Mouse (Mus musculus) urinary bladder, postnatal 14 days (tissue): ENCODE measurements at regions not wholly inside any gene's neighbourhood (a gene's known extent, or its start where the extent isn't known, plus 50 kb on each side); places are given as distances from the start of the nearest gene placed in this dataset.

ENCODE experiments used
- DNase-seq: peaks from one replicate; pipeline ENCODE4 v3.0.0; 2021; ENCODE audit warnings: low spot score

DNA sequence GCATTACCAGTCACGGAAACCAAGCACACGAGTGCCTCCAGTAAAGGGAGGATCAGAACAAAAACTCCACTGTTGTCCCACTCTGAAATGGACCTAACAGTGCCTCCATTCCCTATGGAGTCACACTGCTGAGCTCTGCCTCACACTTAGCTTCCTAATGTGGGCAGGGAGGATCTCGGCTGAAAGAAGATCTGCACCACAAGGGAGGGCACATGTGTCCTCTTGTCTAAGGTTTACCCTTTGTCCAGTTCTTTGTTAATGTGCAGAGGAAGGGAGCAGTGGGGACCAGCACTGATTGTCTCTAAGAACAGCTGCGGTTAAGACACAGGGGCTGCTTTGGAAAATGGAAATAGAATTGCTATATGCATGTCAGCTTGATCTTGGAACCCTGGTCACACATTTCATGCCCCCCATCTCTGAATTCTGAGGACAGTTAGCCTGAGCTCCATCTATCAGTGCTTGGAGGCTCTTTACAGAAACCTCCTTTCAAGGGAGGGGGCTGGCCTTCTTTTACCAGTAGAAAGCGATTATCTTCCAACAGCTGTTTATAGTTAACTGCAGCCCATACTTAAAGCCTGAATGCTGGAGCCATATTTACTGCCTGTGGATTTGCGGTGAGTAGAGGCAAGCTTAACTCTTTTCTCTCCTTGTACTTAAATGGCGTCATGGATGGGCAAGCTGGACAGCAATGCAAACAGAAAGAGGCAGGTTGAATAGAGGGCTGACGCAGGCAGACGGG lies 485.5 kb upstream of the Cdh11 start:
- no peak for DNase-seq

- no peak for DNase-seq
These were observed 487.1 kb upstream of the Cdh11 start for GRCm38 (mm10) chr8:103272305-103273079.

GRCm38 (mm10) chr8:103273476-103273875 lies 488.0 kb upstream of the Cdh11 start:
- no peak for DNase-seq

DNA sequence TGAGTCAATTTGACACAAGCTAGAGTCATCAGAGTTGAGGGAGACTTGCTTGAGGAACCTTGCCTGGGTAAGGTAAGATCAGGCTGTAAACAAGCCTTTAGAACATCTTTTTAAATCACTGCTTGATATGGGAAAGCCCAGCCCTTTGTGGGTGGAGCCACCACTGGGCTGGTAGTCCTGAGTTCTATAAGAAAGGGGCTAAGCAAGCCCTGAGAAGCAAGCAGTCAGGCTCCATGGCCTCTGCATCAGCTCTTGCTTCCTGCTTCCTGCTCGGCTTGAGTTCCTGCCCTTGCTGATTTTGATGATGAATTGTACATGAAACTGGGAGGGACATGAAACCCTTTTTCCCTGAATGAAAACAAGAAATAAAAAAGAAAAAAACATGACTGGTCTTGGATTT lies 496.4 kb upstream of the Cdh11 start:
- no peak for DNase-seq

DNA sequence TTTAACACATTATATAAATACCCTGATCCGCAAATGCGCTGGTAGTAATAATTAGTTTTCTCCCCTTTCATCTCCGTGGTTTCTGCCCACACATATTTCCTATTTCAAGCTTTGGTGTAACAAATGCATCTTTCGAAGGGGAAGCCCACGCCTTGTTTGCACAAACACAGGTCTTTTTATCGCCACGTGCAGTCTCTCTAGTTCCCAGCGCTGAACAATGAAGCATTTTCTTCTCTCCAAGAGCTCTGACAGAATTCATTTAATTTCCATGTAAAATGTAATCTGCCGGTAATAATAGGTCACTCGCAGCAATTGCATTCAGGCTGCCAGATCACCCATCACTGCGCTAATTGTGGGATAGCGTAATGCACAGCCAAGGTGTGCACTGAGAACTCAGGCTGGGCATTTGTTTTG lies 503.1 kb upstream of the Cdh11 start:
- no peak for DNase-seq

DNA sequence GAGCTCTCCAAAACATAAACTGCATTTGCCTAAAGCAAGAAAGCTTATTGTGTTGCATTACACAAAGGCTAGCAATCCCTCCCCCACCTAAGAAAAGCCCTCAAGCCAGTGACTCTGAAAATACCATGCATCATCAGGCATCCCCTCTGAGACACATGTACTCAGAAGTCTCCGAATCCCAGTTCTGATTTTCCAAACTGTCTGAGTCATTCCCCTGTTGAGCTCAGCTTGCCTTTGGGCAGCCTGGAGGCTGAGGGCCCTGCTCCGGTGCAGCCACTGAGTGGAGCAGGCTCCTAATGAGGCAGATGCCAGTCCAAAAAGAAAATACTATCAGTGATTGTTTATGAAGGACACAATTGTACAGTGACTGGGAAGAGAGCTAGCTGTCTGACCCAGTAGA lies 507.5 kb upstream of the Cdh11 start:
- no peak for DNase-seq

- DNase-seq: no peak
These were observed 521.2 kb upstream of the Cdh11 start for GRCm38 (mm10) chr8:103306476-103307183.

GRCm38 (mm10) chr8:103313576-103313975 lies 528.1 kb upstream of the Cdh11 start:
- no peak for DNase-seq

- DNase-seq: no peak
These were observed 529.0 kb upstream of the Cdh11 start for GRCm38 (mm10) chr8:103314279-103315022.

GRCm38 (mm10) chr8:103315742-103316141 lies 530.3 kb upstream of the Cdh11 start:
- DNase-seq: no peak

DNA sequence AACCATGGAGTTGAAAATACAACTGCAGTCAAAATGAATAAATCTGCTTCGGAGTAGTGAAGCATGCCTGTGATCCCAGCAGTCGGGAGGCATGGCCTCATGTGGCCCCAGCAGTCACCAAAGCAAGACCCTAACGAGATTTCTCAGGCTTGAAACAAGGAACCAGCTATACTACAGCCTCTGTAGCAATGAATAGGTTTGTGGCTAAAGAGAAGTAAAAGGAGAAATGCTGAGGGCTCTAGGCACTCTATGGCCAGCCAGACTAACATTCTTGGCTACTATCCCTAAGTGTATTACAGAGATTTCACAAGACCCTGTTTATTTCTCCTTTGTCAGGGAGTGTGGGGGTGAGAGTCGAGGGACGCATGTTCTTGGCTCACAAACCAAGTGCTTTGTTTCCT lies 531.2 kb upstream of the Cdh11 start:
- no peak for DNase-seq

DNA sequence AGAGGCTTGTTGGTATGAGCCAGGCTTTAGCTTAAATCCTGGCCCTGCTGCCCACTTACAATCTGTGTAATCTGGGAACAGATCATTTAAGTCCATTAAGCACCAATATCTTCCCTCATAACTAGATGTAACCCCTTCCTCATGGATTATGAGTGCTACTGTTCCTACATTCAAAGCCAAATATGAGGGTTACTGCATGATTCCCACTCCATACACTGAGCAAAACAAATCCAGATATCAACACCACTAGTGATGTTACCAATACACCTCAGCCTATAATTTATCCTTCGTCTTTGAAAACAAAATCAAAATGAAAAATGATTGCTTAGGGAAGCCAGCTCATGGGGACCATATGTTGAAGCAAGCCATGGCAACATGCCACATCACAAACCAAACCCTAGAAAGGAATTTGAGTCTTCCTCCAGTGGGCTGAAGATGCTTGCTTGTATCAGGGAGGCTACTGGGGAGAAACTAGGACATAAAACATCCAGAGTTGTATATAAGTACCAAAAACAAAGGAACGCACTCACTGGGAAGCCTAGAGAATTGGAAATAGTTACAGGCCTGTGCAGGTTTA lies 531.8 kb upstream of the Cdh11 start:
- DNase-seq: no peak

DNA sequence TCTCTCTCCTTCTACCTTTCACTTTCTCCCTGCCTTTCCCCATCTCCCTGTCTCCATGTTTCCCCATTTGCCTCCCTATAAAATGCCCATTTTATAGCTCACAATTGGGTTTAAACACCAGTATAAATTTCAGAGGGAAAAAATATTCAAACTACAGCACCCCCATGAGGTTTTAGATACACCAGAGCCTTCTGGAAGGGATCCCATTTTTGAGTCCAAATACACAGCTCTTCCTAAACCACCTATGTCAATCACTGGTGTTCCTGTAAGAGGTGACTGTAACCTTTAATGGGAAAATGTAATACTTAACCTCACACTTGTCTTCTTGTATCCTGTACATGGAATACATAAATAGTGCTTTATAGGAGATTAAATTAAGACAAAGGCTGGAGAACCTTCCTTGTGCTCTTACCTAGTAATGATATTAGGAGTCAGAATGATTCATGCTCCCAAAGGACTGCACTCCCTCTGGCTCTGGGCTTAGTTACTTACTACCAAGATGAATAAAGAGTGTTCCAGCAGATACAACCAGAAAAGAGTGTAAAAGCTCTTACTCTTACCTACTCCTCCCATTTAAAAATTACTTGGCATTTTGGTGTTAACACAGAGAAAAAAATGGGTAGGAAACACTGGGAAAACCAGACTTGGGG lies 538.7 kb upstream of the Cdh11 start:
- DNase-seq: no peak

DNA sequence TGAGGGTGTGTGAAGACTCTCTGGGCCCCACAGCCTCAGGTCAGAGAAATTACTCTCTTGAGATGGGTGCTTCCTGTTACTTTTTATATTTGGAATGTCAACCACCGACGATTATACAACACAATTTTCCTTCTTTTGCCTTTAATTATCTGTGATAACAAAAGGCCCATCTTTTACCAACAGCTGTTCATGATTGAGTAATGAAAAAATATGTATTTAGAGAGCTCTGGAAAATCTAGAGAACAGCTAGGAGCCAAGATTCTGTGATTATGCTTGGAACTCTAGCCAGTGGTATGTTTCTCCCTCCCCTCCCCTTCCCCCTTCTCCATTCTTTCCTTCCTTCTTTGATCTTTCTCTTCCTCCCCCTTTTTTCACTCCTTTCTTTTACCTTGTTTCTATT lies 546.0 kb upstream of the Cdh11 start:
- DNase-seq: no peak

DNA sequence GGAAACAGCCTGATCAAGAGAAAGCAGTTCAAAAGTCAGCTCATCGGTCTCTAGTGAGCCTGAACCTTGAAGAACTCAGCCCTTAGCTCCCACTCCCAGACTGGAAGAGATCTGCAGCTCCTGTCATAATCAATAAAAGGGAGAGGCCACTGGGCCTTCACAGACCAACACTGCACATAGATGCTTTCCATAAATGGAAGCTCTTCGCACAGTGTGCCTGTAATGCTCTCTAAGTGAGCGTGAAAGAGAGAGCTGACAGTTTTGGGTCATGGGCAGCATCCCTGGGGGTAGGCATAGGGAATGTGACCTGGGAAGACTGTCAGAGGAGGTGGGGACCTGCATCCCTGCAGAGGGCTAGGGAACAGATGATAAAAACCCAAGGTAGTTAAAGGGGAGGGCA lies 551.9 kb upstream of the Cdh11 start:
- no peak for DNase-seq

GRCm38 (mm10) chr8:103339042-103339441 lies 553.6 kb upstream of the Cdh11 start:
- DNase-seq: no peak

GRCm38 (mm10) chr8:103339951-103340350 lies 554.5 kb upstream of the Cdh11 start:
- DNase-seq: no peak

- DNase-seq: no peak
These were observed 558.4 kb upstream of the Cdh11 start for GRCm38 (mm10) chr8:103343891-103344290.

DNA sequence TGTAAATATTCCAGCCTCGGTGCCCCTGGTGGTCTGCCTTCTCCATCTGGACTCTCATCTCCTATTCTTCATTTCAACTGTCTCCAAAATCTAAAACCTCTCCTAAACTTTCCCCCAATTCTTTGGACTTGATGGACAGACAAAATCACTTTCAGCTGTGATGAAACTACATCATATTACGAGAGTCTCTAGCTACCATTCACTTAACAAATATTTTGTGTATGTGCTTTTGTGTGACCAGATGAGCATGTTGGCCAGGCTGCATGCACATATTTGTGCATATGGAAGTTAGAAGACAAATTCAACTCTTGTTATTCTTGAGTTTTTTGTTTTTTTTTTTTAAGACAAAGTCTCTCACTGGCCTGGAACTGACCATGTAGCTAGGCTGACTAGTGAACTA lies 559.4 kb upstream of the Cdh11 start:
- DNase-seq: no peak

DNA sequence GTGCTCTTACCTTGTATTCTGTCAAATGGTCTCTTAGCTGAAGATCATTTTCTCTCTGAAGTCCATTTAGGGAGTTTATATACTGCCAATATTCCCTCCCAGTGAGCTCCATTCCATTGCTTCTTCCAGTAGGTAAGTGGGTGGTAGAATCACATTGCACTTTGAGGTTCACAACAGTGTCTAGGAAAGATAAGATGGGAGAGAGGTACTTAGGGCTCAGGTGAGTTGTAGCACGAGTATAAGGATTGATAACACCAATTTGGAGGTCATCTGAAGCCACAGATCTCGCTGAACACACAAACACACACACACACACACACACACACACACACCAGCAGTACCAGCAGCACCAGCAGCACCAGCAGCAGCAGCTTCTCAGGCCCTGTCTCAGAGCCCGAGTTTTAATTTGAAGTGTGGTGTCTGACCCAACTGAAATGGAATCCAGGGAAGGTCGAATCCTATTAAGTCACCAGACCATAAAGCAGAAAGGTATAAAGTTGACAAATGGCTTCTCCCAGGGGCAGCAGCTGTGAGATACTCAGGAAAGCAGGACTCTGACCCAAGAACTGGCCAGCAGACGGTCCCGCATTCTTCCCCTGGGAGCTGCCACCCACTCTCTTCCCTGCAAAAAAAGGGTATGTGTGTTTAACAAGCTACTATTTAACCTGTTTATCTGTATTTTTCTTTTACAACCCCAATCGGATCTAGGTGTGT lies 561.9 kb upstream of the Cdh11 start:
- no peak for DNase-seq

- no peak for DNase-seq
These were observed 576.3 kb upstream of the Cdh11 start for GRCm38 (mm10) chr8:103361713-103362112.
